Mouse (Mus musculus) heart, adult 2 months (tissue): Measurements from ENCODE around the gene Ociad1. TPM values are rescaled to one million over a fixed set of nuclear protein-coding genes. Genes with fewer than 3 reads are reported as not detected.

ENCODE experiments used
- DNase-seq, 2 experiments: peaks; one replicate each; pipeline ENCODE4 v3.0.0; 2021
- H3K27ac ChIP-seq: fragments of 200-600 bp; 2 replicates; pipeline ENCODE4 v1.8.1; 2022
- H3K27me3 ChIP-seq: fragments of 200-500 bp; 2 replicates; pipeline ENCODE4 v1.6.1; 2012; ENCODE audit warnings: mild to moderate bottlenecking, low read length, inconsistent platforms, mixed read lengths; ENCODE audit not compliant: control insufficient read depth, insufficient read depth
- H3K36me3 ChIP-seq: fragments of 200-500 bp; 2 replicates; pipeline ENCODE4 v1.6.1; 2012; ENCODE audit warnings: low read length, inconsistent platforms; ENCODE audit not compliant: control insufficient read depth, insufficient read depth
- H3K4me1 ChIP-seq: fragments of 200-500 bp; 2 replicates; pipeline ENCODE4 v1.6.1; 2011; ENCODE audit warnings: low read length; ENCODE audit not compliant: control insufficient read depth, insufficient read depth
- H3K4me3 ChIP-seq: fragments of 200-600 bp; 2 replicates; pipeline ENCODE4 v1.8.1; 2022
- H3K79me2 ChIP-seq: fragments of 200-500 bp; replicated peaks from 2 replicates; pipeline ENCODE4 v1.6.1; 2012; ENCODE audit warnings: mild to moderate bottlenecking, inconsistent platforms, low read length, moderate library complexity, mixed read lengths; ENCODE audit not compliant: control insufficient read depth, insufficient read depth
- H3K9ac ChIP-seq: fragments of 200-500 bp; 2 replicates; pipeline ENCODE4 v1.6.1; 2012; ENCODE audit warnings: low read depth, mild to moderate bottlenecking, control low read depth, inconsistent platforms, low read length, mixed read lengths
- CTCF ChIP-seq: fragments of 200-600 bp; IDR thresholded peaks from 2 replicates; pipeline ENCODE4 v1.8.1; 2022; ENCODE audit warnings: antibody characterized with exemption, mild to moderate bottlenecking, moderate library complexity
- EP300 ChIP-seq: fragments of 200-500 bp; IDR thresholded peaks from 2 replicates; pipeline ENCODE4 v1.6.1; 2011; ENCODE audit warnings: low read depth, low read length, control low read depth; ENCODE audit not compliant: insufficient read depth
- POLR2A ChIP-seq: fragments of 200-500 bp; IDR thresholded peaks from 2 replicates; pipeline ENCODE4 v1.6.1; 2011; ENCODE audit warnings: mild to moderate bottlenecking, low read depth, low read length, control low read depth; ENCODE audit not compliant: insufficient read depth
- WGBS: fragments of 180-500 bp; shearing (Covaris S2); methylation state at CpG from one replicate; pipeline ENCODE4 v1.1.7; 2018; 5-methylcytosine and 5-hydroxymethylcytosine counted together
- intact Hi-C: fragments of 180-260 bp; cut with DNase I; formaldehyde crosslinking; loops from one replicate; pipeline ENCODE4 v1.15.1; 2025
- polyA plus RNA-seq: library from polyadenylated mRNA; depleted of rRNA; stranded (reverse); fragments of >200 nt; gene quantifications from 2 replicates; pipeline ENCODE4 v1.2.3, GENCODE M21; 2012
- total RNA-seq, 2 experiments: library from RNA; stranded (reverse); gene quantifications; 2 replicates each; pipeline ENCODE4 v1.2.3; 2021

Gene Ociad1
- total and polyA plus RNA-seq, 3 experiments, result 83.4 to 249 (median 232) TPM

- TF ChIP-seq POLR2A (no peak), EP300 (no peak), CTCF (no peak)
- Histone ChIP-seq H3K27ac (no peak overlapping the region), H3K79me2 (no peaks in the 10 kb centered on the region), H3K4me1 (no peaks in the 10 kb centered on the region), H3K4me3 (no peak overlapping the region), H3K36me3 (no peaks in the 10 kb centered on the region), H3K9ac (no peak overlapping the region), H3K27me3 (no peaks in the 10 kb centered on the region)
- intact Hi-C loops, result no loop called here
- DNase-seq, result no peak
- 66% methylated on average over 5 of the region's 5 CpGs for WGBS
Measured at GRCm38 (mm10) chr5:73286603-73287002, 6.0 kb upstream of the Ociad1 start.

GRCm38 (mm10) chr5:73289900-73290299, 2.7 kb upstream of the Ociad1 start:
- WGBS, result 56% methylated on average over 2 of the region's 2 CpGs

DNA sequence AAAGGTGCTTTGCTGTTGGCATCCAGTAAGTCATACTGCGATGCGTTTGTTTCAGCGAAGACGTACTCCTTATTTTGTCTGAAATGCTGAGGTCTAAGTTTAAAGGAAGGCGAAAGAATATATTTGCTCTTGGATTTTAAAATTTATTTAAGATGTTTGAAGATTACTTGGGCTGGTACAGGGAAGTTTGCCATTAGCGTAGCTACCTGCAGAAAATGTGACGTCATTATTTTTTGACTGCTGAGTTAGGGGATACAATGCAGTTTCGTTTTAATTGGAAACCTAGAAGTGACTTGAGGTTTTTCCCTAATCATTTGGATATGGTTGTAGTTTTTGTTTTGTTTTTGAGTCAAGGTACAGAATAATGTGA, 859 bp downstream of the Ociad1 start:
- Histone ChIP-seq H3K27ac (peak overlapping the region; percentile 98), H3K27me3 (no peaks in the 10 kb centered on the region), H3K4me1 (peaks cover 2% of the 10 kb centered on the region), H3K79me2 (no peaks in the 10 kb centered on the region; the same call in 1 of the 2 replicates), H3K4me3 (peak overlapping the region; percentile 76), H3K9ac (peak overlapping the region; percentile 55; the same call in 1 of the 2 replicates), H3K36me3 (peaks cover 12% of the 10 kb centered on the region)
- WGBS, result 5% methylated on average over 8 of the region's 8 CpGs
- DNase-seq, result no peak
- TF ChIP-seq POLR2A (no peak), EP300 (no peak), CTCF (no peak)
- intact Hi-C loops, result loop anchor here (10.0 kb wide), 1 partner anchor 201 kb away; no protein-coding TSS in a partner anchor

More at GRCm38 (mm10) chr5:73289900-73290299, 2.7 kb upstream of the Ociad1 start:
- Histone ChIP-seq H3K27me3 (no peaks in the 10 kb centered on the region), H3K36me3 (peaks cover 8% of the 10 kb centered on the region), H3K9ac (no peak overlapping the region), H3K27ac (no peak overlapping the region), H3K4me3 (no peak overlapping the region), H3K79me2 (no peaks in the 10 kb centered on the region; the same call in 1 of the 2 replicates), H3K4me1 (peaks cover 1% of the 10 kb centered on the region)
- intact Hi-C loops, result loop anchor here (10.0 kb wide), 1 partner anchor 205 kb away; no protein-coding TSS in a partner anchor
- no peak for DNase-seq
- TF ChIP-seq POLR2A, result no peak
- no peak for TF ChIP-seq EP300
- TF ChIP-seq CTCF, result no peak

- Histone ChIP-seq H3K9ac (no peak overlapping the region), H3K36me3 (peaks cover 16% of the 10 kb centered on the region), H3K4me3 (no peak overlapping the region), H3K27ac (no peak overlapping the region), H3K27me3 (no peaks in the 10 kb centered on the region), H3K4me1 (peaks cover 3% of the 10 kb centered on the region), H3K79me2 (no peaks in the 10 kb centered on the region; the same call in none of the 2 replicates)
- intact Hi-C loops, result loop anchor here (10.0 kb wide), 1 partner anchor 200 kb away; no protein-coding TSS in a partner anchor
- no peak for DNase-seq
- WGBS, result 97% methylated on average over 7 of the region's 7 CpGs
- TF ChIP-seq CTCF, result no peak
- TF ChIP-seq POLR2A, result no peak
- TF ChIP-seq EP300, result no peak
Measured at GRCm38 (mm10) chr5:73295016-73295415, 2.4 kb downstream of the Ociad1 start.

DNA sequence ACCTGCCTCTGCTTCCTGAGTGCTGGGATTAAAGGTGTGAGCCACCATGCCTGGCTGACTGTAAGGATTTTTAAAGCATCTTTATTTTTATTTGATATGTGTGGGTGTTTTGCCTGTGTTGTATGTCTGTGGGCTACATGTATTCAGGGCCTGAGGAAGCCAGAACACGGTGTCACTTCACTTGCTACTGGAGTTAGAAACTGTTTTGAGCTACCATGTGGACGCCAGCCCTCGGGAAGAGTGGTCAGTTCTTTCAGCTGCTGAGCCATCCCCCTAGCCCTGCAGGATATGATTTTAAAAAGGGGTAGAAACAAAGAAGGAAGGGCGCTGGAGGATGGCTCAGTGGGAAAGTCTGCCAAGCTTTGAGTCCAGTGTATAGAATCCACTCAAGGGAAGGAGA, 3.3 kb downstream of the Ociad1 start:
- Histone ChIP-seq H3K79me2 (no peaks in the 10 kb centered on the region; the same call in none of the 2 replicates), H3K4me3 (no peak overlapping the region), H3K4me1 (peaks cover 3% of the 10 kb centered on the region), H3K27ac (no peak overlapping the region), H3K36me3 (peaks cover 18% of the 10 kb centered on the region), H3K9ac (no peak overlapping the region), H3K27me3 (no peaks in the 10 kb centered on the region)
- TF ChIP-seq EP300 (no peak), CTCF (no peak), POLR2A (no peak)
- intact Hi-C loops, result loop anchor here (10.0 kb wide), 1 partner anchor 199 kb away; no protein-coding TSS in a partner anchor
- 81% methylated on average over 4 of the region's 4 CpGs for WGBS
- DNase-seq, result no peak

- DNase-seq, result no peak
- intact Hi-C loops, result no loop called here
- no peak overlapping the region for H3K27ac ChIP-seq
- no peak overlapping the region for H3K4me3 ChIP-seq
- no peaks in the 10 kb centered on the region for H3K27me3 ChIP-seq
- H3K9ac ChIP-seq, result no peak overlapping the region
- H3K79me2 ChIP-seq, result peaks cover 4% of the 10 kb centered on the region
- peaks cover 2% of the 10 kb centered on the region; the same call in 1 of the 2 replicates for H3K4me1 ChIP-seq
- no peak for TF ChIP-seq CTCF
- TF ChIP-seq POLR2A, result no peak
- no peak for TF ChIP-seq EP300
- H3K36me3 ChIP-seq, result peaks cover 23% of the 10 kb centered on the region
- WGBS, result 78% methylated on average over 7 of the region's 7 CpGs
Measured at GRCm38 (mm10) chr5:73301601-73302307, 9.2 kb downstream of the Ociad1 start.
